Mouse (Mus musculus): ENCODE results near the gene Pdhx. TPM values are rescaled to one million over a fixed set of nuclear protein-coding genes. Genes with fewer than 3 reads are reported as not detected.

Pdhx gene
- total RNA-seq (2023) = 10 to 100 TPM in 1 of 2 experiments, 1 to 10 TPM in 1; 9.3 to 15.4 TPM

GRCm38 (mm10) chr2:103073219-103073982 is at the start of gene Pdhx, which contains the start of gene Apip:
TSS of gene Pdhx (minus strand) at chr2:103073513.
TSS of gene Apip (plus strand) at chr2:103073675.

Other genes starting within 250 kb of the Pdhx start
- gene Cd44, start 171.8 kb downstream of the Pdhx start, total RNA-seq (2023) = 100 to 1,000 TPM; 533 to 552 TPM
- gene Apip, start 162 bp upstream of the Pdhx start, total RNA-seq (2023) = 10 to 100 TPM; 13.5 to 18.9 TPM
- gene Ehf, start 229.8 kb upstream of the Pdhx start, total RNA-seq (2023) = under 1 TPM in 1 of 2 experiments, not detected in 1; 0.55 TPM